Mouse (Mus musculus): ENCODE measurements around the gene Pip5k1b. TPM values are rescaled to one million over a fixed set of nuclear protein-coding genes. Genes with fewer than 3 reads are reported as not detected.

Pip5k1b gene
- total RNA-seq, 2 experiments from 2014 or later = 10.6 to 25.4 TPM

Other genes starting within 250 kb of the Pip5k1b start
- 38.7 and 54.7 TPM in 2 replicates for gene Fam122a, start 78.5 kb downstream of the Pip5k1b start, total RNA-seq (2014; fragmentation: Nextera tagmentation)
- gene Fam122a, start 78.5 kb downstream of the Pip5k1b start, total RNA-seq (2017) = 5.6 and 7.7 TPM in 2 replicates
- not detected in 2 replicates for gene Tmem252, start 118.1 kb upstream of the Pip5k1b start, total RNA-seq (2014; fragmentation: Nextera tagmentation)
- gene Tmem252, start 118.1 kb upstream of the Pip5k1b start, total RNA-seq (2017) = not detected in 2 replicates